Mouse (Mus musculus): Measurements from ENCODE around the gene Klf7.

DNA sequence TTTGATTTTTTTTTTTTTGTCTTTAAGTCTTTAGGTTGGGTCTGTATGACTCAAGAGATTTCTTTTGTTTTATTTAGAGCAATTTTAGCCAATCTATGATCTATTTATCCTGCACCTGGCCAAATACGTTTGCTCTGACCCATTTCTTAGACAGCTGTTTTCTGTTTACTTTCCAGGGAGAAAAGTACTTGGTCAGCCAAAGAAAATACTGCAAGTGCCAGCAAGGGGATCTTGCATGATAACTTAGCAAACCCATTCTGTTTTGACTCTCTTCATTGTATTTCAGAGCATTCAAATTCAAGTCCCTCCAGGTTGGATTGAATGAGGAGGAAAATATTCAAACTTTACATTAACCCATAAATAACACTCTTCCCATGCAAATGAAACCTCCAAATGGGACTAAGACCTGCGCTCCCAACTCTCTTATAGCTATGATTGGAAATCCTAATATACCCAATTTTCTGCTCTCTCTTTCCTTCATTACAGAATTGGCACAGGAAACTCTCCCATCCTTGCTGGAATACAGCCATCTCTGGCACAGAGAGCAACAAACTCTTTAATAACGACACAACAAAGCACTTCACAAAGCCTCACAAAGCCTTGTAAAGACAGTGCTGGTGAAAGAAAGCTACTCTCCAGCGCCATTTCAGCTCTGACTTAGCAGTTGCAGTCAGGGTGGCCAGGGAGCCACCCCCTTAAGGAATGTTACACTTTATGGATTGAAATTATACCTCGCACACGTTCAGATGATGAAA lies 20.8 kb upstream of the Klf7 start:
- TF ChIP-seq CTCF (IDR thresholded peaks at IDR 0.05; ENCODE audit: low read depth) (no peak), EP300 (IDR thresholded peaks at IDR 0.05; ENCODE audit: low read depth) (no peak)

Measured in liver, embryonic 14.5 days (tissue).